ENCODE assay signal across 19 mouse cellular contexts in genomic region chr2:144046916-144047315, GRCm38 (mm10). TPM values are rescaled to one million over a fixed set of nuclear protein-coding genes. Genes with fewer than 3 reads are reported as not detected.
DNase-seq lines count a peak whose midpoint lies in the region; ATAC-seq and TF ChIP-seq lines count a peak whose summit lies in the region.
"Had no signal": no experiment of that assay in that cellular context is flagged by ENCODE, and none has a peak within 500 bp of the region (broad histone marks: within the 10 kb centered on the region; RNA-seq: fewer than 3 reads in every experiment).

No protein-coding gene starts in this region.

- no peak overlapping the region for H3K4me2 ChIP-seq in hindbrain, embryonic 13.5 days
- H3K4me2 ChIP-seq in liver, postnatal 0 days (ENCODE audit: low read depth, low read length) = no peak overlapping the region
- H3K4me2 ChIP-seq: forebrain, embryonic 12.5 days; limb, embryonic 12.5 days had no signal

- ATAC-seq in hindbrain, embryonic 13.5 days (ENCODE audit: low FRiP score) = no peak
- ATAC-seq in liver, postnatal 0 days = no peak
- ATAC-seq in megakaryocyte progenitor cell, adult 5-6 weeks (replicated peaks; ENCODE audit: poor library complexity) = peak; percentile 95

- no peak for TF ChIP-seq EP300 in liver, postnatal 0 days (IDR thresholded peaks at IDR 0.05; ENCODE audit: low read depth)

- H3K36me3 ChIP-seq in hindbrain, embryonic 10.5 days = no peaks in the 10 kb centered on the region
- no peaks in the 10 kb centered on the region for H3K36me3 ChIP-seq in hindbrain, embryonic 13.5 days
- no peaks in the 10 kb centered on the region for H3K36me3 ChIP-seq in thymus, adult 2 months (ENCODE audit: control insufficient read depth, insufficient read depth, low read length)
- H3K36me3 ChIP-seq in liver, postnatal 0 days (replicated peaks; ENCODE audit: insufficient read depth, low read length) = no peaks in the 10 kb centered on the region
- H3K36me3 ChIP-seq: forebrain, embryonic 12.5 days; heart, embryonic 10.5 days; limb, embryonic 12.5 days had no signal

- DNase-seq in hindbrain, embryonic 10.5 days (ENCODE audit: low spot score) = no peak
- DNase-seq in thymus, adult 2 months = peak; percentile 2
- DNase-seq in thymus, postnatal 4 days = no peak
- DNase-seq in liver, postnatal 0 days = peak; percentile 18
- no peak for DNase-seq in cerebellum, adult 18-20 months
- no peak for DNase-seq in layer of hippocampus, adult 9-10 months (ENCODE audit: low spot score)
- DNase-seq: adrenal gland, postnatal 10 days; cerebellum, postnatal 25 days; gastrocnemius, adult 2 months had no signal

- TF ChIP-seq POLR2A in thymus, adult 2 months (IDR thresholded peaks at IDR 0.05; ENCODE audit: control insufficient read depth, extremely low read depth, insufficient read depth, low read length, poor library complexity) = no peak

- H3K9me3 ChIP-seq in hindbrain, embryonic 10.5 days = peaks cover 9% of the 10 kb centered on the region; the same call in 1 of the 2 replicates
- H3K9me3 ChIP-seq in hindbrain, embryonic 13.5 days = peaks cover 7% of the 10 kb centered on the region; the same call in 1 of the 2 replicates
- H3K9me3 ChIP-seq in liver, postnatal 0 days (ENCODE audit: low read length) = peaks cover 7% of the 10 kb centered on the region

- H3K4me3 ChIP-seq in hindbrain, embryonic 10.5 days = no peak overlapping the region
- H3K4me3 ChIP-seq in hindbrain, embryonic 13.5 days = no peak overlapping the region
- H3K4me3 ChIP-seq in thymus, adult 2 months (ENCODE audit: control insufficient read depth, insufficient read depth, low read length) = no peak overlapping the region
- no peak overlapping the region for H3K4me3 ChIP-seq in liver, postnatal 0 days (ENCODE audit: low read depth, low read length)
- H3K4me3 ChIP-seq: forebrain, embryonic 12.5 days; gastrocnemius, adult 2 months; heart, embryonic 10.5 days; limb, embryonic 12.5 days had no signal

- peaks cover 11% of the 10 kb centered on the region; the same call in 1 of the 2 replicates for H3K4me1 ChIP-seq in hindbrain, embryonic 10.5 days (replicated peaks)
- H3K4me1 ChIP-seq in hindbrain, embryonic 13.5 days (replicated peaks) = 0 out of 2 replicates have a peak, but pooled peaks cover 7% of the 10 kb centered on the region
- H3K4me1 ChIP-seq in thymus, adult 2 months (replicated peaks; ENCODE audit: control insufficient read depth, insufficient read depth, low read length) = peaks cover 8% of the 10 kb centered on the region
- H3K4me1 ChIP-seq in liver, postnatal 0 days (ENCODE audit: insufficient read depth) = no peaks in the 10 kb centered on the region

- H3K27ac ChIP-seq in hindbrain, embryonic 10.5 days = peak overlapping the region; percentile 19; the same call in 1 of the 2 replicates
- no peak overlapping the region for H3K27ac ChIP-seq in hindbrain, embryonic 13.5 days
- no peak overlapping the region for H3K27ac ChIP-seq in thymus, adult 2 months (ENCODE audit: control insufficient read depth, insufficient read depth, low read length)
- no peak overlapping the region for H3K27ac ChIP-seq in liver, postnatal 0 days (ENCODE audit: low read depth)
- H3K27ac ChIP-seq: forebrain, embryonic 12.5 days; gastrocnemius, adult 2 months; heart, embryonic 10.5 days; limb, embryonic 12.5 days had no signal

- 78% methylated on average over 11 of the region's 11 CpGs for WGBS in hindbrain, embryonic 10.5 days
- 79% methylated on average over 11 of the region's 11 CpGs for WGBS in hindbrain, embryonic 13.5 days
- 42% methylated on average over 11 of the region's 11 CpGs for WGBS in thymus, adult 2 months
- 38% methylated on average over 11 of the region's 11 CpGs for WGBS in liver, postnatal 0 days (ENCODE audit: insufficient replicate concordance)

- no peak for TF ChIP-seq CTCF in thymus, adult 2 months (IDR thresholded peaks at IDR 0.05; ENCODE audit: borderline replicate concordance, control insufficient read depth, extremely low read depth, insufficient read depth, low read length, poor library complexity)
- TF ChIP-seq CTCF in liver, postnatal 0 days (IDR thresholded peaks at IDR 0.05; ENCODE audit: low read depth) = no peak

- no peak overlapping the region for H3K9ac ChIP-seq in hindbrain, embryonic 13.5 days
- H3K9ac ChIP-seq in liver, postnatal 0 days (replicated peaks) = no peak overlapping the region
- H3K9ac ChIP-seq: forebrain, embryonic 12.5 days; limb, embryonic 12.5 days had no signal

- H3K27me3 ChIP-seq in hindbrain, embryonic 10.5 days (ENCODE audit: insufficient read depth, poor library complexity, severe bottlenecking) = no peaks in the 10 kb centered on the region
- H3K27me3 ChIP-seq in hindbrain, embryonic 13.5 days = no peaks in the 10 kb centered on the region
- H3K27me3 ChIP-seq in thymus, adult 2 months (ENCODE audit: control insufficient read depth, insufficient read depth, low read length) = no peaks in the 10 kb centered on the region
- no peaks in the 10 kb centered on the region for H3K27me3 ChIP-seq in liver, postnatal 0 days (ENCODE audit: insufficient read depth, low read length)
- H3K27me3 ChIP-seq: forebrain, embryonic 12.5 days; limb, embryonic 12.5 days had no signal

RNA-seq across cellular contexts. Expression of gene Banf2, which starts 14.1 kb away (rescaled TPM):
- not detected in 2 replicates for polyA plus RNA-seq in hindbrain, embryonic 10.5 days (2016; fragmentation: Nextera tagmentation; extraction: Ambion mirVana)
- polyA plus RNA-seq in hindbrain, embryonic 13.5 days (2015; fragmentation: Nextera tagmentation; extraction: Ambion mirVana) = not detected in 2 replicates
- polyA plus RNA-seq in thymus, adult 2 months (2012; rRNA removed) = not detected in 2 replicates
- polyA plus RNA-seq in liver, postnatal 0 days (2015; fragmentation: Nextera tagmentation; extraction: Ambion mirVana) = not detected in 2 replicates
- total RNA-seq in megakaryocyte progenitor cell, adult 5-6 weeks (2015) = not detected in 2 replicates
- not detected in 2 replicates for total RNA-seq in megakaryocyte progenitor cell, adult 5-6 weeks (2017)
- total RNA-seq: adrenal gland, postnatal 10 days; gastrocnemius, adult 2 months; heart, postnatal 25 days; left cerebral cortex, adult 18-20 months; megakaryocyte-erythroid progenitor cell, adult 5-6 weeks had no signal
- polyA plus RNA-seq: embryonic facial prominence, embryonic 14.5 days; forebrain, embryonic 12.5 days; heart, embryonic 10.5 days; intestine, embryonic 14.5 days; limb, embryonic 12.5 days had no signal

RNA-seq across cellular contexts. Expression of gene Rrbp1, which starts 35.9 kb away (rescaled TPM):
- 41.0 and 58.0 TPM in 2 replicates for polyA plus RNA-seq in hindbrain, embryonic 10.5 days (2016; fragmentation: Nextera tagmentation; extraction: Ambion mirVana)
- polyA plus RNA-seq in hindbrain, embryonic 13.5 days (2015; fragmentation: Nextera tagmentation; extraction: Ambion mirVana) = 37.3 and 40.0 TPM in 2 replicates
- 28.7 and 33.8 TPM in 2 replicates for polyA plus RNA-seq in thymus, adult 2 months (2012; rRNA removed)
- polyA plus RNA-seq in liver, postnatal 0 days (2015; fragmentation: Nextera tagmentation; extraction: Ambion mirVana) = 74.3 and 74.7 TPM in 2 replicates
- 178 and 204 TPM in 2 replicates for total RNA-seq in megakaryocyte progenitor cell, adult 5-6 weeks (2015)
- total RNA-seq in megakaryocyte progenitor cell, adult 5-6 weeks (2017) = 187 and 234 TPM in 2 replicates

Comparison
In these comparisons a context has a peak if more than half of its experiments do, and no peak if none do; other contexts are left out.
1. DNase-seq: peak in thymus, adult 2 months (single experiment) and liver, postnatal 0 days (single experiment); none in hindbrain, embryonic 10.5 days (single experiment), thymus, postnatal 4 days (single experiment), cerebellum, adult 18-20 months (0 of 2) and layer of hippocampus, adult 9-10 months (single experiment).